Mouse (Mus musculus) CD8-positive naive resting alpha-beta T cell, adult 2 months (primary cell): Measurements from ENCODE around the gene H2al1c.
"Not testable (repeated sequence)": the region's sequence is repeated elsewhere in the genome, so short reads cannot be mapped to it uniquely, and the experiment has no call there.

Experiments
- DNase-seq, 2 experiments: peaks; one replicate each; pipeline ENCODE4 v3.0.0; 2022; ENCODE audit warnings: low read depth in 2 of 2, low spot score in 2 of 2

Gene H2al1c

DNA sequence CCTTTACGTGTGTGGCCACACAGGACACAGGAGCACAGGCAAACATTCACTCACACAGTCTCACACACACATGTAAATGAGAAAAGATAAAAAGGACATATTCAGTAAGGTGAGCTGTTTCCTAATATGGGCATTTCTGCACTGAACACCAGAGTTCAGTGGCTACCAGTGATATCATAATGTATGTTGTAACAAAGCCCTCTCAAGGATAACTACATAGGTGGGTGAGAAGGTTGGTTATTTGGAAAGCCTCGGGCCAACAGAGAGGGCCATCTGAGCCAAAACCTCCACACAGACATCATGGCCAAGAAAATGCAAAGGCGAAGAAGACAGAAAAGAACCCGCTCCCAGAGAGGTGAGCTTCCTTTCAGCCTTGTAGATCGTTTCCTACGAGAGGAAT lies at the start of gene H2al1c:
Gene H2al1c (plus strand): TSS at position 301 of the 400 bp plus-strand sequence.
- not testable (repeated sequence) for DNase-seq

DNA sequence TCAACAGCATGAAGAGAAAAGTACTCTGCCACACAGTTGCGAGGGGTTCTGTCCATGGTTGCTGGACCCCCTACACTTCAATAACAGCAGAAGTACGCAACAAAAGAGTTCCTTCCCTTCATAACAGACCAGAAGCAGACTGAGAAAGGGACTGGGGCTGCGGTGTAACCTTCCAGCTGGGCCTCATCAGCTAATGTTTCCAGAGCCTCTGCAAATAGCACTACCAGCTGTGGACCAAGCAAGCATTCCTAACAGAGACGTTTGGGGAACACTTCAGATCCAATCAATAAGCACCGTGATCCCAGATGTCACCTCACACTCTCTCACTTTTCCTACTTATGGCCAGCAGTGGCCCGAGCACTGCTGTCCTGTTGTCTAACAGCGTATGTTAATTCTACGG lies 40.5 kb upstream of the H2al1c start:
- no peak for DNase-seq

DNA sequence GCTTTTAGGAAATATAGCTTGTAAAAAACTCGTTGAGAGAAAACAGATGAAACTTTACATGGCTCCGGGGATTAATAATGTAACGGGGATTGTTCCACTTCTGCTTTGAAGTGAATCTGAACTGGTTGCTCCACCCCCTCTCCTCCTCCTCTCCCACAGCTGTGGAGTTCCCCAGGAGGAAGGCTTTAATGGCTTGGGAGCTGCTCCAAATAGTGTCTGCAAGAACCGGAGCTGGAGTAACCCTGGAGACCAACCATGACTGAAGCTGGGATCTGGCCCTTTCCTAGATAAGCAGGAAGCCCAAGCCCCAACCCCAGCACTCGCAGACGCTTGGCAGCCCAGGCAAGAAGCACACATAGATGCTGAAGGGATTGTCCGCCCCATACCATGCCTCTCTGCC lies 37.7 kb upstream of the H2al1c start:
- no peak for DNase-seq

DNA sequence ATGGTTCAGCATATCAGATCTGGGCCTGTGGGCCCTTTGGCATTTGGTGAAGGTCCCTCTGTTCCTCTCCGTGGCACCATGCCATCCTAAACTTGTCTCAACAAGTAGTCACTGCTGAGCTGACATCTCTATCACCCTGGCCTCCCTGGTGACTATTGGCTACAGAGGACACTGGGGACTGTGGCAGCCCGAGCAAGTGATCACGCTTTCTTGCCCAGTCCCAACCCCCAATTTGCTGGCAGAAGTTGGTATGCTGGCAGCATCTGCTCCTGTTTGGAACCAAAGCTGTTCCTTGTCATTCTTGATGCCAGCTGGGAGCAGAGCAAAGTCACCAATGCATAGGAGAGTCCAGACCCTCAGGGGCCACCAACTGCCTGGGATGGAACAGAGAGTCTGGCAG lies 36.4 kb upstream of the H2al1c start:
- no peak for DNase-seq

DNA sequence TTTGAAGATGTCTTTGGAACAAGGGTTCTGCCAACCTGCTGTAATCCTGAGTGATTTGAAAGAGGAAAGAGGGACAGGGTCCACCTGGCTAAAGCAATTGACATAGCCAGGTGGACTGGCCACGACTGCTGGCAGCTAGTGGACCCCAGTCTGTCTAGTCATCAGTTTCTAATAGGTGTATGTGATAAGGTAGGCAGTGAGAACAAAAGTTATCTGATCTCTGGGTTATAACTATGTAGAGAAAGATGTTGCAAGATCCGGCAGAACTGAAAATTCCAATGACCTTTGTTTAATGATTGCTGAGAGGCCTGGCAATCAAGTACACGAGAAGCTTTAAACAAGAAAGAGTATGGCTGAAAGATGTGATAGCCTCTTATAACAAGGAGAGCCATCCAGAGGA lies 32.3 kb upstream of the H2al1c start:
- DNase-seq = no peak

DNA sequence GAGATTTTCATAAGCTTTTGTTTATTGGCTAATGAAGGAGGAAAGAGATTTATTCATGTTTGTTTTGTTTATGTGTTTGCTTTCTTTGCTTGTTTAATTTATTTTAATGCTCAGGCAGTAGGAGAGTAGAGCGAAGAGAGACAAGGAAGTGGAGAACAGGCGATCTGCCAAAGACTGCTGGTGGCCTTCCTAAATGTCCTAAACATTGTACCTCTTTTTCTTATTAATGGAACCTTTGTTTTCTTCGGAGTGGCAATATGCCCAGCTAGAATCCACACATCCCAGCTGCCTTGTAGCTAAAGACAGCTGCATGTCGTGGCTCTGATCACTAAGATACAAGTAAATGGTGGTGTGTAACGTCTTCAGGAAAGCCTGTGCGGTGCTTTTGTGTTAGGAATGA lies 28.4 kb upstream of the H2al1c start:
- DNase-seq = no peak

DNA sequence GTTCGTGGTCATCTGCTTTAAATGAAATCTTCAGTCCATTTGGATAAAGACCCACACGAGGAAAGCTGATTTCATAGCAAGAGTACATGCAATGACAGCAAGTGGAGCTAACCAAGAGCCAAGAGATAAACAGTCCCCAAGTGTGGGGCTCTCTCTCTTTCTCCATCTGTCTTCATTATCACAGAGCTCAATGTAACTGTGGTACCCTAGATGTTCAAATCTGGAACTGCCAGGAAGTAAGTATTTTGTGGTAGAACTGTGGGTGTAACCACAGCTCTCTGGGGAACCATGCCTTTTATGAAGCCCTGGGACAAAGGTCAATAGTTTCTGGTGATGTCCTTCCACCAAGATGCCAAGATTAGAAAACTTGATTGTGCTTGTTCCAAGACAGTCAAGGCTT lies 24.7 kb upstream of the H2al1c start:
- no peak for DNase-seq

DNA sequence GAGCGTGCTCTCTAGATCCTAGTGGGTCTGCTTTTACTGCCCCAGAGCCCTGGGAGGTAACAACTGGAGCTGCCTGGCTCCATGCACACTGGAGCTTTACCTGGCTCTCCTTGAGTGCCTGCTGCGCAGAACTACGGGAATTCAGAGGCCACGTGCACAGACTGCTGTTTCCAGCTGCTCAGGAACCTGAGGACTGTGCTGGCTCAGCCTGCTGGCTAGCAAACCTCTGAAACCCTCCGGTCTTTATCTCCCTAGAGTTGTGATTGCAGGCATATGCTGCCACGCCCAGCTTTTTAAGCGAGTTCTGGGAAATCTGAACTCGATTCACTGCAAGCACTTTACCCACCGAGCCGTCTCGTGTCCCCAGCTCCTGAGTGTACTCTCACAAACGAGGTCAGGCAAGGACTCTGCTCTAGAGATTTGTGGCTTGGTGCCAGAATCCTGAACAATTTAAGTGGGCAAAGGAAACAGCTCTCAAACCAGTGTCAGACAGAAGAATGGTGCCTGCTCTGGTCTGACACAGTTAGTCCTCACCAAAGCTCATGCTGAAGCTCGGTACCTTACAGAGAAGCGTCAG lies 17.1 kb upstream of the H2al1c start:
- DNase-seq = no peak

DNA sequence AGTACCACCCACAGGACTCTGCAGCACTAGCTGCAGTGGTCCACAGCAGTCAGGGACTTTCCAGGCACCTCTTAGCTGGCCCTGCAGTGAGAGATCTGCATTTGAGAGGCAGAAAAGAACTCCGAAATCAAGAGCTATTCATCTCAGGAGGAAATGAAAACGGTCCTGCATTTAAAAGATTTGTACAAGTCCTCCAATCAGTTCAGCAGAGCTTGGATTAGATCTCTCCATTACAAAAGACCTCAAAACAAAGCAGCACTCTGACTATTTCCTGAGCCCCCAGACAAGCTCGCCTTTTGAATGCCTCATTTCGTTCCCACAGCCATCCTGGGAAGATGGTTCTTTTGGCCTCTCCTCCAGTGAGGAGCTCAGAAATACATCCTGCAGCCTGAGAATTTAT lies 16.2 kb upstream of the H2al1c start:
- no peak for DNase-seq

DNA sequence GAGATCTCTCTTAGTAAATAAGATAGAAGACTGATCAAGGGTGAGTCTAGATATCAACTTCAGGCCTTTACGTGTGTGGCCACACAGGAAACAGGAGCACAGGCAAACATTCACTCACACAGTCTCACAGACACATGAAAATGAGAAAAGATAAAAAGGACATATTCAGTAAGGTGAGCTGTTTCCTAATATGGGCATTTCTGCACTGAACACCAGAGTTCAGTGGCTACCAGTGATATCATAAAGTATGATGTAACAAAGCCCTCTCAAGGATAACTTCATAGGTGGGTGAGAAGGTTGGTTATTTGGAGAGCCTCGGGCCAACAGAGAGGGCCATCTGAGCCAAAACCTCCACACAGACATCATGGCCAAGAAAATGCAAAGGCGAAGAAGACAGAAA lies 6.5 kb upstream of the H2al1c start, which contains the start of gene H2al1a:
Gene H2al1a (plus strand): TSS at position 301 of the 400 bp plus-strand sequence.
- not testable (repeated sequence) for DNase-seq

DNA sequence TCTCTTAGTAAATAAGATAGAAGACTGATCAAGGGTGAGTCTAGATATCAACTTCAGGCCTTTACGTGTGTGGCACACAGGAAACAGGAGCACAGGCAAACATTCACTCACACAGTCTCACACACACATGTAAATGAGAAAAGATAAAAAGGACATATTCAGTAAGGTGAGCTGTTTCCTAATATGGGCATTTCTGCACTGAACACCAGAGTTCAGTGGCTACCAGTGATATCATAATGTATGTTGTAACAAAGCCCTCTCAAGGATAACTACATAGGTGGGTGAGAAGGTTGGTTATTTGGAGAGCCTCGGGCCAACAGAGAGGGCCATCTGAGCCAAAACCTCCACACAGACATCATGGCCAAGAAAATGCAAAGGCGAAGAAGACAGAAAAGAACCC lies 3.3 kb upstream of the H2al1c start, which contains the start of gene H2al1b:
Gene H2al1b (plus strand): TSS at position 301 of the 400 bp plus-strand sequence.
- not testable (repeated sequence) for DNase-seq

DNA sequence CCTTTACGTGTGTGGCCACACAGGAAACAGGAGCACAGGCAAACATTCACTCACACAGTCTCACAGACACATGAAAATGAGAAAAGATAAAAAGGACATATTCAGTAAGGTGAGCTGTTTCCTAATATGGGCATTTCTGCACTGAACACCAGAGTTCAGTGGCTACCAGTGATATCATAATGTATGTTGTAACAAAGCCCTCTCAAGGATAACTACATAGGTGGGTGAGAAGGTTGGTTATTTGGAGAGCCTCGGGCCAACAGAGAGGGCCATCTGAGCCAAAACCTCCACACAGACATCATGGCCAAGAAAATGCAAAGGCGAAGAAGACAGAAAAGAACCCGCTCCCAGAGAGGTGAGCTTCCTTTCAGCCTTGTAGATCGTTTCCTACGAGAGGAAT lies 3.1 kb downstream of the H2al1c start, which contains the start of gene H2al1d:
Gene H2al1d (plus strand): TSS at position 301 of the 400 bp plus-strand sequence.
- not testable (repeated sequence) for DNase-seq

DNA sequence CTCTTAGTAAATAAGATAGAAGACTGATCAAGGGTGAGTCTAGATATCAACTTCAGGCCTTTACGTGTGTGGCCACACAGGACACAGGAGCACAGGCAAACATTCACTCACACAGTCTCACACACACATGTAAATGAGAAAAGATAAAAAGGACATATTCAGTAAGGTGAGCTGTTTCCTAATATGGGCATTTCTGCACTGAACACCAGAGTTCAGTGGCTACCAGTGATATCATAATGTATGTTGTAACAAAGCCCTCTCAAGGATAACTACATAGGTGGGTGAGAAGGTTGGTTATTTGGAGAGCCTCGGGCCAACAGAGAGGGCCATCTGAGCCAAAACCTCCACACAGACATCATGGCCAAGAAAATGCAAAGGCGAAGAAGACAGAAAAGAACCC lies 6.2 kb downstream of the H2al1c start, which contains the start of gene H2al1e:
Gene H2al1e (plus strand): TSS at position 301 of the 400 bp plus-strand sequence.
- not testable (repeated sequence) for DNase-seq

DNA sequence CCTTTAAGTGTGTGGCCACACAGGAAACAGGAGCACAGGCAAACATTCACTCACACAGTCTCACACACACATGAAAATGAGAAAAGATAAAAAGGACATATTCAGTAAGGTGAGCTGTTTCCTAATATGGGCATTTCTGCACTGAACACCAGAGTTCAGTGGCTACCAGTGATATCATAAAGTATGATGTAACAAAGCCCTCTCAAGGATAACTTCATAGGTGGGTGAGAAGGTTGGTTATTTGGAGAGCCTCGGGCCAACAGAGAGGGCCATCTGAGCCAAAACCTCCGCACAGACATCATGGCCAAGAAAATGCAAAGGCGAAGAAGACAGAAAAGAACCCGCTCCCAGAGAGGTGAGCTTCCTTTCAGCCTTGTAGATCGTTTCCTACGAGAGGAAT lies 9.4 kb downstream of the H2al1c start, which contains the start of gene H2al1f:
Gene H2al1f (plus strand): TSS at position 301 of the 400 bp plus-strand sequence.
- DNase-seq = not testable (repeated sequence)

DNA sequence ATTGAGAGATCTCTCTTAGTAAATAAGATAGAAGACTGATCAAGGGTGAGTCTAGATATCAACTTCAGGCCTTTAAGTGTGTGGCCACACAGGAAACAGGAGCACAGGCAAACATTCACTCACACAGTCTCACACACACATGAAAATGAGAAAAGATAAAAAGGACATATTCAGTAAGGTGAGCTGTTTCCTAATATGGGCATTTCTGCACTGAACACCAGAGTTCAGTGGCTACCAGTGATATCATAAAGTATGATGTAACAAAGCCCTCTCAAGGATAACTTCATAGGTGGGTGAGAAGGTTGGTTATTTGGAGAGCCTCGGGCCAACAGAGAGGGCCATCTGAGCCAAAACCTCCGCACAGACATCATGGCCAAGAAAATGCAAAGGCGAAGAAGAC lies 12.5 kb downstream of the H2al1c start, which contains the start of gene H2al1g:
Gene H2al1g (plus strand): TSS at position 301 of the 400 bp plus-strand sequence.
- DNase-seq = not testable (repeated sequence)

DNA sequence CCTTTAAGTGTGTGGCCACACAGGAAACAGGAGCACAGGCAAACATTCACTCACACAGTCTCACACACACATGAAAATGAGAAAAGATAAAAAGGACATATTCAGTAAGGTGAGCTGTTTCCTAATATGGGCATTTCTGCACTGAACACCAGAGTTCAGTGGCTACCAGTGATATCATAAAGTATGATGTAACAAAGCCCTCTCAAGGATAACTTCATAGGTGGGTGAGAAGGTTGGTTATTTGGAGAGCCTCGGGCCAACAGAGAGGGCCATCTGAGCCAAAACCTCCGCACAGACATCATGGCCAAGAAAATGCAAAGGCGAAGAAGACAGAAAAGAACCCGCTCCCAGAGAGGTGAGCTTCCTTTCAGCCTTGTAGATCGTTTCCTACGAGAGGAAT lies 15.7 kb downstream of the H2al1c start, which contains the start of gene H2al1h:
Gene H2al1h (plus strand): TSS at position 301 of the 400 bp plus-strand sequence.
- not testable (repeated sequence) for DNase-seq

DNA sequence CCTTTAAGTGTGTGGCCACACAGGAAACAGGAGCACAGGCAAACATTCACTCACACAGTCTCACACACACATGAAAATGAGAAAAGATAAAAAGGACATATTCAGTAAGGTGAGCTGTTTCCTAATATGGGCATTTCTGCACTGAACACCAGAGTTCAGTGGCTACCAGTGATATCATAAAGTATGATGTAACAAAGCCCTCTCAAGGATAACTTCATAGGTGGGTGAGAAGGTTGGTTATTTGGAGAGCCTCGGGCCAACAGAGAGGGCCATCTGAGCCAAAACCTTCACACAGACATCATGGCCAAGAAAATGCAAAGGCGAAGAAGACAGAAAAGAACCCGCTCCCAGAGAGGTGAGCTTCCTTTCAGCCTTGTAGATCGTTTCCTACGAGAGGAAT lies 18.9 kb downstream of the H2al1c start, which contains the start of gene H2al1i:
Gene H2al1i (plus strand): TSS at position 301 of the 400 bp plus-strand sequence.
- not testable (repeated sequence) for DNase-seq

DNA sequence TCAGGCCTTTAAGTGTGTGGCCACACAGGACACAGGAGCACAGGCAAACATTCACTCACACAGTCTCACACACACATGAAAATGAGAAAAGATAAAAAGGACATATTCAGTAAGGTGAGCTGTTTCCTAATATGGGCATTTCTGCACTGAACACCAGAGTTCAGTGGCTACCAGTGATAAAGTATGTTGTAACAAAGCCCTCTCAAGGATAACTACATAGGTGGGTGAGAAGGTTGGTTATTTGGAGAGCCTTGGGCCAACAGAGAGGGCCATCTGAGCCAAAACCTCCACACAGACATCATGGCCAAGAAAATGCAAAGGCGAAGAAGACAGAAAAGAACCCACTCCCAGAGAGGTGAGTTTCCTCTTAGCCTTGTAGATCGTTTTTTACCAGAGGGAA lies 22.1 kb downstream of the H2al1c start, which contains the start of gene H2al1j:
Gene H2al1j (plus strand): TSS at position 301 of the 400 bp plus-strand sequence.
- not testable (repeated sequence) for DNase-seq

DNA sequence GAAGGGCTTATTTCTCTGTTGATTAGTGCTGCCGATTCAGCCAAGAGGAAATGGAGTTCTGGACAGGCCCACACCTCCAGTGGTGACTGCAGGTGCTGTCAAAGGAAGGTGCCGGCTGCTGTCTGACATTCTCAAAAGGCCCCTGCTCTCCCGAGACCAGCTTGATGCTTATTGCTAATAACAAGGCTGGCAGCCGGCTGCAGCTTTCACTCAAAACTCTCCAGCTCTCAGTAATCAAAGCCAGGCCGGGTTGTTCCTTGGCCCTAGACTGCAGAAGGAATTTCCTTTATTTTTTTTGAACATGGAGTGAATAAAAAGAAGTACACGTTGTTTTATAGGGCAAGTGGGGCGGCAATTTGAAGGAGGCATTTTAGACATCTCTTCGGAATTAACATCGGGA lies 40.3 kb downstream of the H2al1c start:
- no peak for DNase-seq

DNA sequence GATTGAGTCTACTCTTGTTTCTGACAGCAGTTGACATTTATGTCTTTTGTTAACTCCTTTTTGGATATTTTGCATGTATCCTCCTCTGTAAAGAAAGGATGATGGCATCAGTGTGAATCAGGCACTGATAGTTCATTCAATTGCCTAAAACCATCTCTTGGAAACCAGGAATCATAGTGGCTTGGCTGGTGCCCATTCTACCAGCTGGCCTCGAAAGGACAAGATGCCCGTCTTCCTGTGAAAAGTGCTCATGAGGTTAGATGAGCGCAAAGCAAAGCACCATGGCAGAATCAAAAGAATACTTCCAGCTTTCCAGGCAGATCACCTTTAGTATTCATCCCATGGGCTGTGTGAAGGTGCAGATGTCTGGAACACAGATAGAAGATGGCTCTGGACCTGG lies 41.3 kb downstream of the H2al1c start:
- no peak for DNase-seq
